Mouse (Mus musculus): Measurements from ENCODE around the gene Gpt2. TPM values are rescaled to one million over a fixed set of nuclear protein-coding genes. Genes with fewer than 3 reads are reported as not detected.

Gene Gpt2
- total RNA-seq, 4 experiments from 2014 or later: 43.6 to 52.6 (median 49.1) TPM

- no peak for DNase-seq (ENCODE audit: low spot score in 2 of 2)
These were observed 33.7 kb downstream of the Gpt2 start for GRCm38 (mm10) chr8:85526105-85526504.

- no peak for DNase-seq (ENCODE audit: low spot score in 2 of 2)
These were observed 36.6 kb downstream of the Gpt2 start for GRCm38 (mm10) chr8:85528959-85529358.

GRCm38 (mm10) chr8:85530717-85531116 is 38.3 kb downstream of the Gpt2 start:
- no peak for DNase-seq (ENCODE audit: low spot score in 2 of 2)

- DNase-seq (ENCODE audit: low spot score in 2 of 2): no peak
These were observed 39.1 kb downstream of the Gpt2 start for GRCm38 (mm10) chr8:85531471-85531870.

- no peak for DNase-seq (ENCODE audit: low spot score in 2 of 2)
These were observed 40.5 kb downstream of the Gpt2 start for GRCm38 (mm10) chr8:85532843-85533242.

- no peak for DNase-seq (ENCODE audit: low spot score in 2 of 2)
These were observed 41.1 kb downstream of the Gpt2 start for GRCm38 (mm10) chr8:85533434-85533833.

- no peak for DNase-seq (ENCODE audit: low spot score in 2 of 2)
These were observed 41.8 kb downstream of the Gpt2 start for GRCm38 (mm10) chr8:85534163-85534562.

- no peak for DNase-seq (ENCODE audit: low spot score in 2 of 2)
These were observed 44.0 kb downstream of the Gpt2 start for GRCm38 (mm10) chr8:85536332-85536731.

- DNase-seq (ENCODE audit: low spot score in 2 of 2): no peak
These were observed 59.6 kb downstream of the Gpt2 start for GRCm38 (mm10) chr8:85551934-85552333.

GRCm38 (mm10) chr8:85554391-85555180 is 62.2 kb downstream of the Gpt2 start:
- peak in 1 of 2 experiments; percentile 15 for DNase-seq (ENCODE audit: low spot score in 2 of 2)

- peak; percentile 84 to 85 for DNase-seq (ENCODE audit: low spot score in 2 of 2)
These were observed 63.1 kb downstream of the Gpt2 start, which contains the start of gene Dnaja2 for GRCm38 (mm10) chr8:85555181-85556145. TSS of gene Dnaja2 (minus strand) at chr8:85555344.

- no peak for DNase-seq (ENCODE audit: low spot score in 2 of 2)
These were observed 64.7 kb downstream of the Gpt2 start for GRCm38 (mm10) chr8:85556986-85557600.

GRCm38 (mm10) chr8:85557601-85557986 is 65.2 kb downstream of the Gpt2 start:
- DNase-seq (ENCODE audit: low spot score in 2 of 2): no peak

- no peak for DNase-seq (ENCODE audit: low spot score in 2 of 2)
These were observed 66.8 kb downstream of the Gpt2 start for GRCm38 (mm10) chr8:85559201-85559600.

- no peak for DNase-seq (ENCODE audit: low spot score in 2 of 2)
These were observed 67.6 kb downstream of the Gpt2 start for GRCm38 (mm10) chr8:85559966-85560365.

- no peak for DNase-seq (ENCODE audit: low spot score in 2 of 2)
These were observed 71.0 kb downstream of the Gpt2 start for GRCm38 (mm10) chr8:85563336-85563735.

GRCm38 (mm10) chr8:85565186-85565585 is 72.8 kb downstream of the Gpt2 start:
- no peak for DNase-seq (ENCODE audit: low spot score in 2 of 2)

GRCm38 (mm10) chr8:85567801-85568200 is 75.4 kb downstream of the Gpt2 start:
- DNase-seq (ENCODE audit: low spot score in 2 of 2): no peak

GRCm38 (mm10) chr8:85570466-85570865 is 78.1 kb downstream of the Gpt2 start:
- DNase-seq (ENCODE audit: low spot score in 2 of 2): no peak

GRCm38 (mm10) chr8:85573972-85574496 is 81.7 kb downstream of the Gpt2 start:
- no peak for DNase-seq (ENCODE audit: low spot score in 2 of 2)

Measured in left cerebral cortex, adult 8-10 months (tissue).